Mouse (Mus musculus) heart, embryonic 14.5 days (tissue): ENCODE measurements around the gene Hspa4. TPM values are rescaled to one million over a fixed set of nuclear protein-coding genes. Genes with fewer than 3 reads are reported as not detected.
"Not testable (repeated sequence)": the region's sequence is repeated elsewhere in the genome, so short reads cannot be mapped to it uniquely, and the experiment has no call there.

Experiments
- ATAC-seq: fragments of 200-750 bp; cut with Nextera tagmentation; 2 replicates; pipeline ENCODE4 v1.8.0; 2017; ENCODE audit warnings: low read depth, moderate TSS enrichment; ENCODE audit not compliant: insufficient number of reproducible peaks, insufficient read depth, low FRiP score
- H3K27ac ChIP-seq, 2 experiments: fragments of 200-500 bp in 1 of 2; fragments of 300-500 bp in 1 of 2; sonication (generic) in 1 of 2; replicated peaks in 1 of 2; 2 replicates each; pipeline ENCODE4 v1.5.1; 2012 to 2014; ENCODE audit warnings: low read depth in 2 of 2, low read length in 2 of 2, control low read depth in 1 of 2, mild to moderate bottlenecking in 1 of 2, mixed read lengths in 1 of 2; ENCODE audit not compliant: control insufficient read depth in 1 of 2, insufficient read depth in 1 of 2
- H3K27me3 ChIP-seq: fragments of 300-500 bp; sonication (generic); 2 replicates; pipeline ENCODE4 v1.6.1; 2014; ENCODE audit warnings: mild to moderate bottlenecking, low read length, control low read depth; ENCODE audit not compliant: control insufficient read depth, insufficient read depth
- H3K36me3 ChIP-seq: fragments of 300-500 bp; sonication (generic); 2 replicates; pipeline ENCODE4 v1.6.1; 2014; ENCODE audit warnings: mild to moderate bottlenecking, control low read depth, low read length, mixed read lengths; ENCODE audit not compliant: control insufficient read depth, insufficient read depth
- H3K4me1 ChIP-seq, 2 experiments: fragments of 200-500 bp in 1 of 2; fragments of 300-500 bp in 1 of 2; sonication (generic) in 1 of 2; 2 replicates each; pipeline ENCODE4 v1.6.1; 2012 to 2014; ENCODE audit warnings: low read length in 2 of 2, control low read depth in 1 of 2, mixed read lengths in 1 of 2; ENCODE audit not compliant: control insufficient read depth in 2 of 2, insufficient read depth in 2 of 2
- H3K4me2 ChIP-seq: fragments of 300-500 bp; sonication (generic); 2 replicates; pipeline ENCODE4 v1.6.1; 2014; ENCODE audit warnings: mild to moderate bottlenecking, low read length
- H3K4me3 ChIP-seq, 2 experiments: fragments of 200-500 bp in 1 of 2; fragments of 300-500 bp in 1 of 2; sonication (generic) in 1 of 2; 2 replicates each; pipeline ENCODE4 v1.5.1; 2012 to 2014; ENCODE audit warnings: low read length in 2 of 2, mild to moderate bottlenecking in 2 of 2, control low read depth in 1 of 2, low read depth in 1 of 2, moderate library complexity in 1 of 2; ENCODE audit not compliant: control insufficient read depth in 1 of 2, insufficient read depth in 1 of 2
- H3K9ac ChIP-seq: fragments of 300-500 bp; sonication (generic); 2 replicates; pipeline ENCODE4 v1.6.1; 2014; ENCODE audit warnings: mild to moderate bottlenecking, low read length
- H3K9me3 ChIP-seq: fragments of 300-500 bp; sonication (generic); 2 replicates; pipeline ENCODE4 v1.6.1; 2016; ENCODE audit warnings: low read length, control low read depth; ENCODE audit not compliant: control insufficient read depth
- WGBS: fragments of 180-500 bp; shearing (Covaris S2); extraction: QIAGEN DNeasy Blood & Tissue Kit; methylation state at CpG from one replicate; pipeline ENCODE4 v1.1.7; 2014; 5-methylcytosine and 5-hydroxymethylcytosine counted together
- polyA plus RNA-seq: library from polyadenylated mRNA; unstranded; fragments of >200 nt; fragmentation: Nextera tagmentation; extraction: Ambion mirVana; gene quantifications from 2 replicates; pipeline ENCODE4 v1.2.1, GENCODE M21; 2014

The Hspa4 gene
- 66.8 and 74.0 TPM in 2 replicates for polyA plus RNA-seq

GRCm38 (mm10) chr11:53300330-53301166 is at the start of gene Hspa4:
TSS of gene Hspa4 (minus strand) at chr11:53300457.
- 1% methylated on average over 58 of the region's 58 CpGs for WGBS
- Histone ChIP-seq H3K27ac (peak within 1 kb of the TSS; percentile 98 to 100), H3K36me3 (no peaks in the 10 kb centered on the region), H3K4me2 (peak within 1 kb of the TSS; percentile 76), H3K4me3 (peak within 1 kb of the TSS; percentile 83 to 100), H3K9ac (peak within 1 kb of the TSS; percentile 99), H3K27me3 (no peaks in the 10 kb centered on the region), H3K9me3 (no peaks in the 10 kb centered on the region), H3K4me1 (peaks cover 11 to 28% of the 10 kb centered on the region in 2 experiments)
- ATAC-seq, result peak; percentile 96

GRCm38 (mm10) chr11:53345738-53346137 is 45.5 kb upstream of the Hspa4 start:
- Histone ChIP-seq H3K4me2 (no peak overlapping the region), H3K9ac (no peak overlapping the region)

GRCm38 (mm10) chr11:53345328-53345727 is 45.1 kb upstream of the Hspa4 start:
- Histone ChIP-seq H3K27ac (no peak overlapping the region), H3K9ac (no peak overlapping the region), H3K4me1 (peaks cover 5 to 7% of the 10 kb centered on the region in 2 experiments), H3K27me3 (no peaks in the 10 kb centered on the region), H3K4me3 (no peak overlapping the region), H3K4me2 (no peak overlapping the region), H3K36me3 (no peaks in the 10 kb centered on the region), H3K9me3 (no peaks in the 10 kb centered on the region)
- ATAC-seq, result 0 out of 2 replicates have a peak, but pooled peaks have one; percentile 41
- 13% methylated on average over 5 of the region's 5 CpGs for WGBS

More at GRCm38 (mm10) chr11:53345738-53346137, 45.5 kb upstream of the Hspa4 start:
- WGBS, result 22% methylated on average over 2 of the region's 2 CpGs
- Histone ChIP-seq H3K9me3 (no peaks in the 10 kb centered on the region), H3K27ac (no peak overlapping the region), H3K4me1 (peaks cover 5 to 7% of the 10 kb centered on the region in 2 experiments), H3K36me3 (no peaks in the 10 kb centered on the region), H3K4me3 (no peak overlapping the region), H3K27me3 (no peaks in the 10 kb centered on the region)
- no peak for ATAC-seq

GRCm38 (mm10) chr11:53342711-53343110 is 42.5 kb upstream of the Hspa4 start:
- no peaks in the 10 kb centered on the region for H3K36me3 ChIP-seq
- no peak overlapping the region for H3K4me3 ChIP-seq
- WGBS, result 47% methylated on average over 5 of the region's 5 CpGs
- no peak overlapping the region for H3K27ac ChIP-seq
- no peak for ATAC-seq
- H3K9ac ChIP-seq, result no peak overlapping the region
- no peak overlapping the region for H3K4me2 ChIP-seq
- H3K27me3 ChIP-seq, result no peaks in the 10 kb centered on the region
- peaks cover 5 to 7% of the 10 kb centered on the region in 2 experiments for H3K4me1 ChIP-seq
- no peaks in the 10 kb centered on the region for H3K9me3 ChIP-seq

- H3K4me3 ChIP-seq, H3K27ac ChIP-seq, ATAC-seq, H3K9ac ChIP-seq, H3K27me3 ChIP-seq, H3K4me1 ChIP-seq, H3K36me3 ChIP-seq, H3K4me2 ChIP-seq, H3K9me3 ChIP-seq: not testable (repeated sequence)
- WGBS, result 88% methylated on average over 10 of the region's 10 CpGs
Measured at GRCm38 (mm10) chr11:53341019-53341418, 40.8 kb upstream of the Hspa4 start.

GRCm38 (mm10) chr11:53337684-53338083 is 37.4 kb upstream of the Hspa4 start:
- no peak overlapping the region for H3K9ac ChIP-seq
- H3K4me1 ChIP-seq, result peaks cover 0 to 6% of the 10 kb centered on the region in 2 experiments; a peak in 1 of 4 replicates
- peaks cover 12% of the 10 kb centered on the region for H3K36me3 ChIP-seq
- H3K9me3 ChIP-seq, result no peaks in the 10 kb centered on the region
- no peak overlapping the region for H3K4me2 ChIP-seq
- no peak for ATAC-seq
- WGBS, result 48% methylated on average over 8 of the region's 8 CpGs
- no peaks in the 10 kb centered on the region for H3K27me3 ChIP-seq
- no peak overlapping the region for H3K27ac ChIP-seq
- no peak overlapping the region for H3K4me3 ChIP-seq

GRCm38 (mm10) chr11:53336924-53337323 is 36.7 kb upstream of the Hspa4 start:
- WGBS, result 71% methylated on average over 1 of the region's 1 CpGs
- no peaks in the 10 kb centered on the region for H3K27me3 ChIP-seq
- no peak overlapping the region for H3K4me3 ChIP-seq
- peaks cover 0 to 6% of the 10 kb centered on the region in 2 experiments; a peak in 1 of 4 replicates for H3K4me1 ChIP-seq
- H3K27ac ChIP-seq, result no peak overlapping the region
- no peak overlapping the region for H3K9ac ChIP-seq
- no peak for ATAC-seq
- H3K4me2 ChIP-seq, result no peak overlapping the region
- no peaks in the 10 kb centered on the region for H3K9me3 ChIP-seq
- peaks cover 19% of the 10 kb centered on the region for H3K36me3 ChIP-seq
